Mouse (Mus musculus) heart, adult 2 months (tissue): ENCODE data around the gene Pawr. TPM values are rescaled to one million over a fixed set of nuclear protein-coding genes. Genes with fewer than 3 reads are reported as not detected.

Source experiments
- DNase-seq, 2 experiments: peaks; one replicate each; pipeline ENCODE4 v3.0.0; 2021
- H3K27ac ChIP-seq: fragments of 200-600 bp; 2 replicates; pipeline ENCODE4 v1.8.1; 2022
- H3K27me3 ChIP-seq: fragments of 200-500 bp; 2 replicates; pipeline ENCODE4 v1.6.1; 2012; ENCODE audit warnings: mild to moderate bottlenecking, low read length, inconsistent platforms, mixed read lengths; ENCODE audit not compliant: control insufficient read depth, insufficient read depth
- H3K36me3 ChIP-seq: fragments of 200-500 bp; 2 replicates; pipeline ENCODE4 v1.6.1; 2012; ENCODE audit warnings: low read length, inconsistent platforms; ENCODE audit not compliant: control insufficient read depth, insufficient read depth
- H3K4me1 ChIP-seq: fragments of 200-500 bp; 2 replicates; pipeline ENCODE4 v1.6.1; 2011; ENCODE audit warnings: low read length; ENCODE audit not compliant: control insufficient read depth, insufficient read depth
- H3K4me3 ChIP-seq: fragments of 200-600 bp; 2 replicates; pipeline ENCODE4 v1.8.1; 2022
- H3K79me2 ChIP-seq: fragments of 200-500 bp; replicated peaks from 2 replicates; pipeline ENCODE4 v1.6.1; 2012; ENCODE audit warnings: mild to moderate bottlenecking, inconsistent platforms, low read length, moderate library complexity, mixed read lengths; ENCODE audit not compliant: control insufficient read depth, insufficient read depth
- H3K9ac ChIP-seq: fragments of 200-500 bp; 2 replicates; pipeline ENCODE4 v1.6.1; 2012; ENCODE audit warnings: low read depth, mild to moderate bottlenecking, control low read depth, inconsistent platforms, low read length, mixed read lengths
- CTCF ChIP-seq: fragments of 200-600 bp; IDR thresholded peaks from 2 replicates; pipeline ENCODE4 v1.8.1; 2022; ENCODE audit warnings: antibody characterized with exemption, mild to moderate bottlenecking, moderate library complexity
- EP300 ChIP-seq: fragments of 200-500 bp; IDR thresholded peaks from 2 replicates; pipeline ENCODE4 v1.6.1; 2011; ENCODE audit warnings: low read depth, low read length, control low read depth; ENCODE audit not compliant: insufficient read depth
- POLR2A ChIP-seq: fragments of 200-500 bp; IDR thresholded peaks from 2 replicates; pipeline ENCODE4 v1.6.1; 2011; ENCODE audit warnings: mild to moderate bottlenecking, low read depth, low read length, control low read depth; ENCODE audit not compliant: insufficient read depth
- WGBS: fragments of 180-500 bp; shearing (Covaris S2); methylation state at CpG from one replicate; pipeline ENCODE4 v1.1.7; 2018; 5-methylcytosine and 5-hydroxymethylcytosine counted together
- intact Hi-C: fragments of 180-260 bp; cut with DNase I; formaldehyde crosslinking; loops from one replicate; pipeline ENCODE4 v1.15.1; 2025
- polyA plus RNA-seq: library from polyadenylated mRNA; depleted of rRNA; stranded (reverse); fragments of >200 nt; gene quantifications from 2 replicates; pipeline ENCODE4 v1.2.3, GENCODE M21; 2012
- total RNA-seq, 2 experiments: library from RNA; stranded (reverse); gene quantifications; 2 replicates each; pipeline ENCODE4 v1.2.3; 2021

Pawr gene
- total and polyA plus RNA-seq, 3 experiments, result 2.0 to 3.5 (median 2.5) TPM

DNA sequence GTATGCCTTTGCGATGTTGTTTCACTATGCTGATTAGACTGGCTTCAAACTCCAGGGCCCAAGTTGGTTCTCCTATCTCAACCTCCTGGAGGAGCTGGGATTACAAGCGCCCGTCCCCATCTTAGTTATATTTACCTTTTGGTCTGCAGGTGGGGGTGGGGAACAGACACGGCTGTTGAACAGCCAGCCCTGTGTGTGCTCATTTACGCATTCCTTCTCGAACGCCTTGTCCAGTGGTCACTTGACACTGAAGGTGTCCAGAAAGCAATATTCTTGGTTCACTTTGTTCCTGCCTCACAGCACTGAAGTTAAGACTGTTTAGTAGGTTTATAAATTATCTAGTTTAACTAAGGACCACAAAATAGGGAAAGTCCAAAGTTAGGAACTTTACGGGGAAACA, 73.2 kb downstream of the Pawr start:
- no peak for DNase-seq
- Histone ChIP-seq H3K27me3 (no peaks in the 10 kb centered on the region), H3K27ac (no peak overlapping the region), H3K4me3 (no peak overlapping the region), H3K4me1 (no peaks in the 10 kb centered on the region), H3K9ac (no peak overlapping the region), H3K79me2 (no peaks in the 10 kb centered on the region), H3K36me3 (no peaks in the 10 kb centered on the region)
- intact Hi-C loops, result no loop called here
- WGBS, result 74% methylated on average over 8 of the region's 8 CpGs
- TF ChIP-seq EP300 (no peak), CTCF (no peak), POLR2A (no peak)

DNA sequence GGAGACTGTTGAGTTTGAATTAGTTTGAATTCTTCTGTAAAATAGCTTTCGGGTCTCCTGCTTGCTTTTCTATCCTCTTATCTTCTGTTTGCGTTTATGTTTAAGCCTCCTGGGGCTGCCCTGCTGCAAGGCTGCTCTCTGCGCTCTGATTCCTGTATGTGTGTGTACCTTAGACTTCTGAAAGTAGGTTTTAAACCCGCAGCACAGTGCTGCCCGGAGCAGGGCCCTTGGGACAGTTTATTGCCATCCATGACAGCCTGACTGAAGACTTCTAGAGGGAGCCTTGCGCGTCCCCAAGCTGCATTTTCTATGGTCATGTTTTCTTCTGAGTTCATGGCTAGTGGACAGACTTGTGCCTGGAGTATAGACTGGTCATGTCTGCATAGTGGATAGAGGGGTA, 74.0 kb downstream of the Pawr start:
- TF ChIP-seq CTCF (no peak), EP300 (no peak), POLR2A (no peak)
- H3K4me3 ChIP-seq, result no peak overlapping the region
- intact Hi-C loops, result no loop called here
- H3K36me3 ChIP-seq, result no peaks in the 10 kb centered on the region
- WGBS, result 61% methylated on average over 7 of the region's 7 CpGs
- H3K4me1 ChIP-seq, result no peaks in the 10 kb centered on the region
- no peak overlapping the region for H3K9ac ChIP-seq
- H3K27me3 ChIP-seq, result no peaks in the 10 kb centered on the region
- H3K79me2 ChIP-seq, result no peaks in the 10 kb centered on the region
- no peak for DNase-seq
- H3K27ac ChIP-seq, result no peak overlapping the region

DNA sequence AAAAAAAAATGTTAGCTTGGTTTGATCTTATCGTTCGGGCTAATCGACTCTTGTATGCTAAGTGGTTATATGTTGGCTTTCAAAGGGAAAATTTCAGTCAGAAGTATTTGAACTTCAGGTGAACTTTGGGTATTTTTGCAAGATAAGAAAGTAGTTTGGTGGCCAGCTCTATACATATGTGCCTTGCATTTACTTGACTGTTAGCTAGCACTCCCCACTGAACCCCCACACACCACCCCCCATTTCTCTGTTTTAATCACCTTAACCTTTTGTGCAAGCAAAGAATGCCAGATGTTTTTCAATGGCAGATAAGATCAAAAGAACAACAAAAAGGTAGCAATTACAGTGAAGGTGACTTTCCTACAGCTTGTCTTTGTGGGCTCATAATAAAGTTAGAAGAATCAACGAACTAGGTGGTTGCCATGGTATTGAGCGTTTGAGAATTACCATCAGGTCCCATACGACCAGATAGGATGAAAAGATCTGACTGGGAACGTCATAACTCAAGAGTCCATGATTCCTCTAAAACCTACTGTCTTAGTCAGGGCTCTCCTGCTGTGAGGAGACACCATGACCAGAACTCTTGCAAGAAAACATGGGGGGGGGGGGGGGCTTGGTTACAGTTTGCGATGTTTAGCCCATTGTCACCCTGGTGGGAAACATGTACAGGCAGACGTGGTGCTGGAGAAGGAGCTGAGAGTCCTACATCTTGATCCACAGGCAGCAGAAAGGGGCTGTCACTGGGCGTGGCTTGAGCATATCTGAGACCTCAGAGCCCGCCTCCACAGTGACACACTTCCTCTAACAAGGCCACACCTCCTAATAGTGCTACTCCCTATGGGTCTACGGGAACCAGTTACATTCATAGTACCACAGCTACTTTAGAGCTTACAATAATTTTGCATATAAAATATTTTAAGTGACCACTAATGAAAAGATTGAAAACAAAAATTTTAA, 75.2 kb downstream of the Pawr start:
- H3K4me3 ChIP-seq, result no peak overlapping the region
- H3K36me3 ChIP-seq, result no peaks in the 10 kb centered on the region
- H3K27me3 ChIP-seq, result no peaks in the 10 kb centered on the region
- no peaks in the 10 kb centered on the region for H3K4me1 ChIP-seq
- H3K9ac ChIP-seq, result no peak overlapping the region
- H3K79me2 ChIP-seq, result no peaks in the 10 kb centered on the region
- no peak overlapping the region for H3K27ac ChIP-seq
- TF ChIP-seq EP300, result no peak
- no peak for TF ChIP-seq CTCF
- no peak for TF ChIP-seq POLR2A
- intact Hi-C loops, result no loop called here
- DNase-seq, result no peak
- 86% methylated on average over 12 of the region's 12 CpGs for WGBS

DNA sequence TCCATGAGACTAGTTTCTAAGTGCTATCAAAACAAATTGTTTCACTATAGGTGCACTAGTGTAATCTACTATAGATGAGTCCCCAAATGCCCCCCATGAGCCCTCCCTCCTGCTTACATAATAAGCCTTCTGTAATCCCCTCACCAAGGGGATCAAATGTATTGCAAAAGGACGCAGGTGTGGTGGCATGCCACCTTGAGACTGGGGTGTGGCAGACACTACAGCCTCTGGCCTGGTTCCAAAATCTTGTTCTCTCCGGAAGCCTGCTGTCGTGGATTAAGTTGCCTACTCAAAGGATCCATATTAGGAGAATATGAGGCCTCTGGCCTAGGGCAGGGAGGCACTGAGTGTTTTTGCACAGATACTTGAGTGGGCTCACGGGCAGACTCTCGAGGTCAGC, 76.1 kb downstream of the Pawr start:
- DNase-seq, result no peak
- H3K27ac ChIP-seq, result no peak overlapping the region
- 57% methylated on average over 5 of the region's 5 CpGs for WGBS
- intact Hi-C loops, result no loop called here
- H3K36me3 ChIP-seq, result no peaks in the 10 kb centered on the region
- no peaks in the 10 kb centered on the region for H3K27me3 ChIP-seq
- no peaks in the 10 kb centered on the region for H3K79me2 ChIP-seq
- no peaks in the 10 kb centered on the region for H3K4me1 ChIP-seq
- H3K4me3 ChIP-seq, result no peak overlapping the region
- H3K9ac ChIP-seq, result no peak overlapping the region
- TF ChIP-seq POLR2A, result no peak
- TF ChIP-seq CTCF, result no peak
- TF ChIP-seq EP300, result no peak

DNA sequence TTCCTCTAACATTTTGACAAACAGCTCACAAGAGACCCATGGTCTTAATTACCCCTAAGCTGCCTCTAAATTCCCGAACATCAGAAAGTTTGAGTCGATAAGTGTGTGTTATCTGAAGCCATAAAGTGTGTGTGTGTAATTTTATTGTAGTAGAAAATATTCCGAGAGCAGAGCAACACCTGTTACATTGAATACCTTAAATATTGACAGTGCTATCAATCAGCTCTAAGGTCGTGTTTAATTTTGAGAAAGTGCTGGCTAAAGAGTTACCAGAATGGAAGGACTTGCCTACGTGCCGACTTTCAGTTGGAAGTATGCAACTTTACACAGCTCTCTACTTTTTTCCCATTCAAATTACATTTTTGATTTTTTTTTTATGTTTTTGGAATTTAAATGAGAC, 76.5 kb downstream of the Pawr start:
- Histone ChIP-seq H3K9ac (no peak overlapping the region), H3K4me3 (no peak overlapping the region), H3K27me3 (no peaks in the 10 kb centered on the region), H3K4me1 (no peaks in the 10 kb centered on the region), H3K79me2 (no peaks in the 10 kb centered on the region), H3K36me3 (no peaks in the 10 kb centered on the region), H3K27ac (no peak overlapping the region)
- TF ChIP-seq CTCF, result no peak
- no peak for TF ChIP-seq POLR2A
- no peak for TF ChIP-seq EP300
- intact Hi-C loops, result no loop called here
- 90% methylated on average over 6 of the region's 6 CpGs for WGBS
- no peak for DNase-seq

DNA sequence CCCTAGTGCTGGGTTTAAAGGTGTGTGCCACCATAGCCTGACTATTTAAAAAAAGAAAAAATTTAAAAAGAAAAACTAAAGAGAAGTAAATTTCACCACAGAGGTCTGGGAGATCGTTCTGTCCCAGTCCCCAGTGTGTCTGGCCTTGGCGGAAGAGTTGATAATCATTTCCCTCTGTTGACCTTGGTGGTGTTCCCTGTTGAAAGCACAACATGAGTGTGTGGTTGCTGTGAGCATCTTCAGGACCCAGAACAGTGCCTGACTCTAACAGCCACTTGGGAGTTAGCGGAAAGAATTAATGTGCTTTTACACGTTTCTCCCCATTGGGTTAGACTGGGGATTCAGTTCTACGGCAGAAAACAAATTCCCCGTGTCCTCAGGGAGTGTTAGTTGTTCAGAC, 77.1 kb downstream of the Pawr start:
- no peaks in the 10 kb centered on the region for H3K4me1 ChIP-seq
- WGBS, result 71% methylated on average over 6 of the region's 6 CpGs
- intact Hi-C loops, result no loop called here
- no peak overlapping the region for H3K4me3 ChIP-seq
- no peak overlapping the region for H3K27ac ChIP-seq
- H3K79me2 ChIP-seq, result no peaks in the 10 kb centered on the region
- TF ChIP-seq EP300 (no peak), CTCF (no peak), POLR2A (no peak)
- no peaks in the 10 kb centered on the region for H3K27me3 ChIP-seq
- no peak for DNase-seq
- H3K36me3 ChIP-seq, result no peaks in the 10 kb centered on the region
- no peak overlapping the region for H3K9ac ChIP-seq
